Mouse (Mus musculus): ENCODE measurements around the gene Tssk4. TPM values are rescaled to one million over a fixed set of nuclear protein-coding genes. Genes with fewer than 3 reads are reported as not detected.

Gene Tssk4
- polyA plus RNA-seq, 1 experiment from 2014 or later, result 0.35 TPM

GRCm38 (mm10) chr14:55671833-55672740 is 22.1 kb downstream of the Tssk4 start, which contains the start of the genes Gmpr2 and Nedd8:
TSS of gene Gmpr2 (plus strand) at chr14:55671941.
TSS of gene Nedd8 (minus strand) at chr14:55672124.
- Histone ChIP-seq H3K9ac (ENCODE audit: low read length) (peak within 1 kb of the TSS; percentile 84), H3K27ac (replicated peaks in 1 of 2; ENCODE audit: control insufficient read depth in 1 of 2, insufficient read depth in 1 of 2, low read depth in 2 of 2, low read length in 2 of 2) (peak within 1 kb of the TSS; percentile 84 to 85), H3K27me3 (ENCODE audit: control insufficient read depth, insufficient read depth, low read length) (no peaks in the 10 kb centered on the region), H3K4me2 (ENCODE audit: low read length) (peak within 1 kb of the TSS; percentile 76), H3K9me3 (ENCODE audit: control insufficient read depth, low read length) (no peaks in the 10 kb centered on the region), H3K4me3 (ENCODE audit: control insufficient read depth in 1 of 2, insufficient read depth in 1 of 2, low read depth in 1 of 2, low read length in 2 of 2) (peak within 1 kb of the TSS; percentile 82 to 86), H3K4me1 (ENCODE audit: control insufficient read depth in 2 of 2, insufficient read depth in 2 of 2, low read length in 2 of 2) (peaks cover 2 to 10% of the 10 kb centered on the region in 2 experiments; a peak in 3 of 4 replicates), H3K36me3 (ENCODE audit: control insufficient read depth, insufficient read depth, low read length) (peaks cover 43% of the 10 kb centered on the region)
- WGBS, result under 1% methylated on average over 38 of the region's 38 CpGs
- peak; percentile 94 for ATAC-seq (ENCODE audit: insufficient number of reproducible peaks, insufficient read depth, low FRiP score, low read depth)

GRCm38 (mm10) chr14:55672741-55673060 is 22.7 kb downstream of the Tssk4 start:
- peaks cover 50% of the 10 kb centered on the region for H3K36me3 ChIP-seq (ENCODE audit: control insufficient read depth, insufficient read depth, low read length)
- H3K9me3 ChIP-seq (ENCODE audit: control insufficient read depth, low read length), result no peaks in the 10 kb centered on the region
- no peaks in the 10 kb centered on the region for H3K27me3 ChIP-seq (ENCODE audit: control insufficient read depth, insufficient read depth, low read length)
- H3K4me2 ChIP-seq (ENCODE audit: low read length), result peak overlapping the region; percentile 76
- peak overlapping the region; percentile 82 to 86; a peak in 3 of 4 replicates for H3K4me3 ChIP-seq (ENCODE audit: control insufficient read depth in 1 of 2, insufficient read depth in 1 of 2, low read depth in 1 of 2, low read length in 2 of 2)
- WGBS, result 74% methylated on average over 7 of the region's 7 CpGs
- H3K4me1 ChIP-seq (ENCODE audit: control insufficient read depth in 2 of 2, insufficient read depth in 2 of 2, low read length in 2 of 2), result peaks cover 2 to 10% of the 10 kb centered on the region in 2 experiments; a peak in 3 of 4 replicates
- H3K9ac ChIP-seq (ENCODE audit: low read length), result peak overlapping the region; percentile 84
- no peak for ATAC-seq (ENCODE audit: insufficient number of reproducible peaks, insufficient read depth, low FRiP score, low read depth)
- H3K27ac ChIP-seq (replicated peaks in 1 of 2; ENCODE audit: control insufficient read depth in 1 of 2, insufficient read depth in 1 of 2, low read depth in 2 of 2, low read length in 2 of 2), result peak overlapping the region; percentile 68 to 77

GRCm38 (mm10) chr14:55677615-55678014 is 27.6 kb downstream of the Tssk4 start:
- ATAC-seq (ENCODE audit: insufficient number of reproducible peaks, insufficient read depth, low FRiP score, low read depth), result no peak
- Histone ChIP-seq H3K9me3 (ENCODE audit: control insufficient read depth, low read length) (no peaks in the 10 kb centered on the region), H3K9ac (ENCODE audit: low read length) (no peak overlapping the region), H3K27ac (replicated peaks in 1 of 2; ENCODE audit: control insufficient read depth in 1 of 2, insufficient read depth in 1 of 2, low read depth in 2 of 2, low read length in 2 of 2) (no peak overlapping the region), H3K27me3 (ENCODE audit: control insufficient read depth, insufficient read depth, low read length) (no peaks in the 10 kb centered on the region), H3K4me2 (ENCODE audit: low read length) (no peak overlapping the region), H3K36me3 (ENCODE audit: control insufficient read depth, insufficient read depth, low read length) (peaks cover 56% of the 10 kb centered on the region), H3K4me3 (ENCODE audit: control insufficient read depth in 1 of 2, insufficient read depth in 1 of 2, low read depth in 1 of 2, low read length in 2 of 2) (no peak overlapping the region), H3K4me1 (ENCODE audit: control insufficient read depth in 2 of 2, insufficient read depth in 2 of 2, low read length in 2 of 2) (peaks cover 0 to 8% of the 10 kb centered on the region in 2 experiments)
- WGBS, result 87% methylated on average over 4 of the region's 4 CpGs

GRCm38 (mm10) chr14:55681160-55682117 is 31.5 kb downstream of the Tssk4 start, which contains the start of gene Tinf2:
TSS of gene Tinf2 (minus strand) at chr14:55681820.
- H3K4me2 ChIP-seq (ENCODE audit: low read length), result peak within 1 kb of the TSS; percentile 78
- peak; percentile 96 for ATAC-seq (ENCODE audit: insufficient number of reproducible peaks, insufficient read depth, low FRiP score, low read depth)
- H3K4me1 ChIP-seq (ENCODE audit: control insufficient read depth in 2 of 2, insufficient read depth in 2 of 2, low read length in 2 of 2), result peaks cover 0 to 4% of the 10 kb centered on the region in 2 experiments; a peak in 3 of 4 replicates
- peak within 1 kb of the TSS; percentile 81 for H3K4me3 ChIP-seq (ENCODE audit: control insufficient read depth in 1 of 2, insufficient read depth in 1 of 2, low read depth in 1 of 2, low read length in 2 of 2)
- peak within 1 kb of the TSS; percentile 85 for H3K9ac ChIP-seq (ENCODE audit: low read length)
- H3K36me3 ChIP-seq (ENCODE audit: control insufficient read depth, insufficient read depth, low read length), result peaks cover 38% of the 10 kb centered on the region
- H3K27ac ChIP-seq (replicated peaks in 1 of 2; ENCODE audit: control insufficient read depth in 1 of 2, insufficient read depth in 1 of 2, low read depth in 2 of 2, low read length in 2 of 2), result peak within 1 kb of the TSS; percentile 85 to 88
- no peaks in the 10 kb centered on the region for H3K27me3 ChIP-seq (ENCODE audit: control insufficient read depth, insufficient read depth, low read length)
- under 1% methylated on average over 66 of the region's 66 CpGs for whole genome bisulfite sequencing
- no peaks in the 10 kb centered on the region for H3K9me3 ChIP-seq (ENCODE audit: control insufficient read depth, low read length)

- Histone ChIP-seq H3K9me3 (ENCODE audit: control insufficient read depth, low read length) (no peaks in the 10 kb centered on the region), H3K9ac (ENCODE audit: low read length) (peak overlapping the region; percentile 85), H3K36me3 (ENCODE audit: control insufficient read depth, insufficient read depth, low read length) (peaks cover 31% of the 10 kb centered on the region), H3K27me3 (ENCODE audit: control insufficient read depth, insufficient read depth, low read length) (no peaks in the 10 kb centered on the region), H3K4me1 (ENCODE audit: control insufficient read depth in 2 of 2, insufficient read depth in 2 of 2, low read length in 2 of 2) (peaks cover 0 to 4% of the 10 kb centered on the region in 2 experiments; a peak in 3 of 4 replicates), H3K4me3 (ENCODE audit: control insufficient read depth in 1 of 2, insufficient read depth in 1 of 2, low read depth in 1 of 2, low read length in 2 of 2) (peak overlapping the region; percentile 81), H3K4me2 (ENCODE audit: low read length) (peak overlapping the region; percentile 78), H3K27ac (replicated peaks in 1 of 2; ENCODE audit: control insufficient read depth in 1 of 2, insufficient read depth in 1 of 2, low read depth in 2 of 2, low read length in 2 of 2) (peak overlapping the region; percentile 85 to 88; a peak in 3 of 4 replicates)
- WGBS, result 18% methylated on average over 3 of the region's 3 CpGs
- ATAC-seq (ENCODE audit: insufficient number of reproducible peaks, insufficient read depth, low FRiP score, low read depth), result 0 out of 2 replicates have a peak, but pooled peaks have one; percentile 0
These were observed 32.1 kb downstream of the Tssk4 start for GRCm38 (mm10) chr14:55682118-55682493.

- Histone ChIP-seq H3K9me3 (ENCODE audit: control insufficient read depth, low read length) (no peaks in the 10 kb centered on the region), H3K36me3 (ENCODE audit: control insufficient read depth, insufficient read depth, low read length) (no peaks in the 10 kb centered on the region), H3K27me3 (ENCODE audit: control insufficient read depth, insufficient read depth, low read length) (no peaks in the 10 kb centered on the region), H3K4me3 (ENCODE audit: control insufficient read depth in 1 of 2, insufficient read depth in 1 of 2, low read depth in 1 of 2, low read length in 2 of 2) (no peak overlapping the region), H3K27ac (replicated peaks in 1 of 2; ENCODE audit: control insufficient read depth in 1 of 2, insufficient read depth in 1 of 2, low read depth in 2 of 2, low read length in 2 of 2) (no peak overlapping the region), H3K4me1 (ENCODE audit: control insufficient read depth in 2 of 2, insufficient read depth in 2 of 2, low read length in 2 of 2) (no peaks in the 10 kb centered on the region), H3K4me2 (ENCODE audit: low read length) (no peak overlapping the region), H3K9ac (ENCODE audit: low read length) (no peak overlapping the region)
- 75% methylated on average over 10 of the region's 10 CpGs for whole genome bisulfite sequencing
- no peak for ATAC-seq (ENCODE audit: insufficient number of reproducible peaks, insufficient read depth, low FRiP score, low read depth)
These were observed 39.4 kb downstream of the Tssk4 start for GRCm38 (mm10) chr14:55689433-55689832.

- no peaks in the 10 kb centered on the region for H3K36me3 ChIP-seq (ENCODE audit: control insufficient read depth, insufficient read depth, low read length)
- no peaks in the 10 kb centered on the region for H3K9me3 ChIP-seq (ENCODE audit: control insufficient read depth, low read length)
- H3K27ac ChIP-seq (replicated peaks in 1 of 2; ENCODE audit: control insufficient read depth in 1 of 2, insufficient read depth in 1 of 2, low read depth in 2 of 2, low read length in 2 of 2), result no peak overlapping the region
- no peak overlapping the region for H3K4me2 ChIP-seq (ENCODE audit: low read length)
- no peak overlapping the region for H3K4me3 ChIP-seq (ENCODE audit: control insufficient read depth in 1 of 2, insufficient read depth in 1 of 2, low read depth in 1 of 2, low read length in 2 of 2)
- no peaks in the 10 kb centered on the region for H3K27me3 ChIP-seq (ENCODE audit: control insufficient read depth, insufficient read depth, low read length)
- H3K9ac ChIP-seq (ENCODE audit: low read length), result no peak overlapping the region
- no peaks in the 10 kb centered on the region for H3K4me1 ChIP-seq (ENCODE audit: control insufficient read depth in 2 of 2, insufficient read depth in 2 of 2, low read length in 2 of 2)
- no peak for ATAC-seq (ENCODE audit: insufficient number of reproducible peaks, insufficient read depth, low FRiP score, low read depth)
- 76% methylated on average over 4 of the region's 4 CpGs for WGBS
These were observed 47.2 kb downstream of the Tssk4 start for GRCm38 (mm10) chr14:55697226-55697625.
